Mouse (Mus musculus) bone marrow macrophage, adult 2 months (primary cell): ENCODE data around the gene Clint1.
"Not testable (repeated sequence)": the region's sequence is repeated elsewhere in the genome, so short reads cannot be mapped to it uniquely, and the experiment has no call there.

Source experiments
- CTCF ChIP-seq: IDR thresholded peaks from 2 replicates; pipeline ENCODE4 v1.5.1; 2012; ENCODE audit warnings: low read depth, mild to moderate bottlenecking, low read length, moderate library complexity
- POLR2A ChIP-seq: IDR thresholded peaks from 2 replicates; pipeline ENCODE4 v1.6.1; 2012; ENCODE audit warnings: mild to moderate bottlenecking, low read depth, low read length, borderline replicate concordance

GRCm38 (mm10) chr11:45879366-45879765 is 27.5 kb downstream of the Clint1 start:
- not testable (repeated sequence) for TF ChIP-seq POLR2A, CTCF
